Mouse (Mus musculus) cerebellum, adult 11 months (tissue): ENCODE data around the gene Ascl5.
A peak's percentile ranks its signal among the peaks of the same experiment; 100 is the strongest.

Source experiments
- DNase-seq: peaks from one replicate; pipeline ENCODE4 v3.0.0; 2022

Gene Ascl5

GRCm38 (mm10) chr1:136052547-136052946, 1.9 kb downstream of the Ascl5 start, which contains the start of gene Cacna1s:
Gene Cacna1s (plus strand): TSS chr1:136052750.
- no peak for DNase-seq

- DNase-seq: no peak
Observed at GRCm38 (mm10) chr1:136055771-136056170, 5.2 kb downstream of the Ascl5 start.

GRCm38 (mm10) chr1:136058594-136058993, 8.0 kb downstream of the Ascl5 start:
- DNase-seq: no peak

GRCm38 (mm10) chr1:136061041-136061789, 10.6 kb downstream of the Ascl5 start:
- peak; percentile 79 for DNase-seq

GRCm38 (mm10) chr1:136061790-136062141, 11.2 kb downstream of the Ascl5 start:
- DNase-seq: no peak

GRCm38 (mm10) chr1:136063991-136064390, 13.4 kb downstream of the Ascl5 start:
- no peak for DNase-seq

- no peak for DNase-seq
Observed at GRCm38 (mm10) chr1:136066621-136067020, 16.0 kb downstream of the Ascl5 start.

- no peak for DNase-seq
Observed at GRCm38 (mm10) chr1:136067579-136067978, 17.0 kb downstream of the Ascl5 start.

- peak; percentile 34 for DNase-seq
Observed at GRCm38 (mm10) chr1:136076086-136076485, 25.5 kb downstream of the Ascl5 start.

GRCm38 (mm10) chr1:136077656-136078055, 27.1 kb downstream of the Ascl5 start:
- no peak for DNase-seq

- no peak for DNase-seq
Observed at GRCm38 (mm10) chr1:136081161-136081560, 30.6 kb downstream of the Ascl5 start.

GRCm38 (mm10) chr1:136085988-136086685, 35.5 kb downstream of the Ascl5 start:
- DNase-seq: no peak

GRCm38 (mm10) chr1:136089368-136090165, 39.0 kb downstream of the Ascl5 start:
- no peak for DNase-seq

- no peak for DNase-seq
Observed at GRCm38 (mm10) chr1:136093726-136094125, 43.1 kb downstream of the Ascl5 start.

- no peak for DNase-seq
Observed at GRCm38 (mm10) chr1:136094807-136095206, 44.2 kb downstream of the Ascl5 start.
